Mouse (Mus musculus): ENCODE measurements at regions not wholly inside any gene's neighbourhood (a gene's known extent, or its start where the extent isn't known, plus 50 kb on each side); places are given as distances from the start of the nearest gene placed in this dataset.

DNA sequence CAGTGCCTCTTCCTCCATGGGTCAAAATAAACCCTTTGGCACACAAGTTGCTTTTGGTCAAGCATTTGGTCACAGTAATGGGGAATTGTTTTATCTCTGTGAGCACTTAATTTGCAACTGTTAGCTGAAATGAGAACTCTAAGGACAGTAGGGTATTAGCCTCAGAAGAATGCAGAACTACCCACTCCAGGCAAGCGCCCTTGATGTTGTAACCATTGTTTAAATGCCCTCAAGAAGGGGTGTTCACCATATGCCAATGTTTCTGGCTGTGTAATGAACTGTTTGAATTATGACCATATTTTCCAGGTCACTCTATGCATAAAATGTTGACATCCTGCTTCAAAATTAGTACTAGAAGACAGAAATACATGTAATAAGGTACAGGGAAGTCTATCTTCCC lies 174.6 kb upstream of the Gm9833 start:
- no peak for TF ChIP-seq POLR2A (IDR thresholded peaks at IDR 0.05; ENCODE audit: control insufficient read depth, extremely low read depth, insufficient read depth, low read length, poor library complexity)
- TF ChIP-seq CTCF (IDR thresholded peaks at IDR 0.05; ENCODE audit: borderline replicate concordance, control insufficient read depth, extremely low read depth, insufficient read depth, low read length, poor library complexity), result no peak
